Mouse (Mus musculus) heart, adult 11 months (tissue): ENCODE measurements around the gene Zfpm1.

Experiments used
- DNase-seq: peaks from one replicate; pipeline ENCODE4 v3.0.0; 2022

Zfpm1 gene

DNA sequence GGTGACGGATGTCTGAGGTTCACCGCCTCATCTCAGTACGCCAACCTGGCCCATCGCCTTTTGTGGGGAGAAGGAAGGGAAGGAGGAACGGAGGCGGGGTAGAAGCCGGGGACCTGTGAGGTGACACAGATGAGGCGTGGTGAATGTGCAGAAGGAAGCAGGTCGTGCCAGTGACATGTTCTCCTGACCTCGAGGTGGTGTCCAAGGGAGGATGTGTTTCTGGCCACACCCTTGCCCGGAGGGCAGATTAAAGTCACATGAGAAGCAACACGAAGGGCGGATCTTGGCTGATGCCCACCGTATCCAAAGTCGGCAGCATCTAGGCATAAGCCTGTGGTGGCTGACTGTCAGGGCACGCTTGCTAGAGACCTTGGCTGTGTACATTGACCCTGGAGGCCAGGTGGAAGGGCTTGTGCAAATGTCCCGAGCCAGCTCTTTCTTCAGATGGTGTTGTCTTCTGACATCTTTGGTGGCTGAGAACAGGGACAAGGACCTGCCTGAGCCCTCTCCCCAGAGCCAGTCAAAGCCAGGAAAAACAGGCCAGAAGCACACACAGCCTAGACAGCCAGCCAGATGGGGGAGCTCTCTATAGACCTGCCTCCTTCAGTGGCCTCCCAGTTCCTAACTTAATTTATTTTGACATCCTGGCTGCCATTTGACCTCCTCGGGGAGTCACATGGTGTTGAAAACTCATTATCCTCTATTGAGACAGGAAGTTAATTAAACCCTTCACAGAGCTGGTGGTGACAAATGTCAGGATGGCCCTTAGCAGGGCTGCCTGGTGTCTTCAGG is 4.5 kb upstream of the Zfpm1 start:
- peak; percentile 95 for DNase-seq

DNA sequence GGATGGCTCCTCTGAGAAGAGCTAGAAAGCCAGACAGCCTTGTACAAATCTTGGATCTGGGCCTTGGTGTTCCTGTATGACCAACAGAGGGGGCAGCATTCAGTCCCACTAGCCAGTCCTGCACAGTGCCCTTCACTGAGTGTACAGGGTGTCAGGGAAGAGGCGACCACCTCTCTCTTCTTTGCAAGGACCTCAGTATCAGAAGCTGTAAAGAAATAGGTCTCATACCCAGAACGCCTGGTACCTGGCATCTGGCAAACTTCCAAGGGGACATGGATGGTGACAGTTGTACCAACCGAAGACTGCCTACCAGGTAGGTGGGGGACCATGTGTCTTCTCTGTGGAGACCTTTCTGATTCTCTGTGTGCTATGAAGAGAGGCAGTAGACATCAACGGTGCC is 1.8 kb upstream of the Zfpm1 start:
- peak; percentile 95 for DNase-seq

DNA sequence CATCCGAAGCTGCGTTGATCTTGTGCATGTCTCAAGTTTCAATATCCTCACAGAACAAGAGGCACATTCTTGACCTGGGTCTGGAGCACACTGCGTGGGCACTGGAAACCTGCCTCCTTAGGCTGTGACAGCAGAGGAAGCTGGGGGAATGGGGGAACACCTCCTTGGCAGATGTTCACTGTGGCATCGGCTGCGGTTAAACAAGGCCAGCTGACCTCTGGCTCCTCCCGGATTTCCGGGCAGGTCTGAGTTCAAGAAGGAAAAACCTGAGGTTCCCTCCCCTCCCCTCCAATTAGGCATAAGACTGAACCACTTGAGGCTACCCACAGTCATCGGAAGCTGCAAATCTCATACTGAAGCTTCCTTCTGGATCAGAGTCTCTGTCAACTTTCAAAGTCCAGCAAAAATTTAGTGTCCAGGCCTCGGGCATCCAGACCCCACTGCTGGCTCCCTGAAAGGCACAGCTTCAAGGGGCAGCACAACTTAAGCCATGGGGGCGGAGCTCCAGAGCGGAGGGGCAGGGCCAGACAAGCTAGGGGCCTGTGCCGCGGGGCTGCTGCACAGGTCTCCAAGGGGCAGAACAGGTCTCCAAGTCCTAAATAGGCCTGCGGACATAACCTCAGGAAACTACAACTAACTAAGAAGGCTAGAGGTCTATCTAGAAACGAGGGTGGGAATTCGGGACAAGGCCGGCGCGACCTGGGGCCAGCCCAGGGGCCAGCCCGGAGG is 1.2 kb upstream of the Zfpm1 start:
- DNase-seq: no peak

DNA sequence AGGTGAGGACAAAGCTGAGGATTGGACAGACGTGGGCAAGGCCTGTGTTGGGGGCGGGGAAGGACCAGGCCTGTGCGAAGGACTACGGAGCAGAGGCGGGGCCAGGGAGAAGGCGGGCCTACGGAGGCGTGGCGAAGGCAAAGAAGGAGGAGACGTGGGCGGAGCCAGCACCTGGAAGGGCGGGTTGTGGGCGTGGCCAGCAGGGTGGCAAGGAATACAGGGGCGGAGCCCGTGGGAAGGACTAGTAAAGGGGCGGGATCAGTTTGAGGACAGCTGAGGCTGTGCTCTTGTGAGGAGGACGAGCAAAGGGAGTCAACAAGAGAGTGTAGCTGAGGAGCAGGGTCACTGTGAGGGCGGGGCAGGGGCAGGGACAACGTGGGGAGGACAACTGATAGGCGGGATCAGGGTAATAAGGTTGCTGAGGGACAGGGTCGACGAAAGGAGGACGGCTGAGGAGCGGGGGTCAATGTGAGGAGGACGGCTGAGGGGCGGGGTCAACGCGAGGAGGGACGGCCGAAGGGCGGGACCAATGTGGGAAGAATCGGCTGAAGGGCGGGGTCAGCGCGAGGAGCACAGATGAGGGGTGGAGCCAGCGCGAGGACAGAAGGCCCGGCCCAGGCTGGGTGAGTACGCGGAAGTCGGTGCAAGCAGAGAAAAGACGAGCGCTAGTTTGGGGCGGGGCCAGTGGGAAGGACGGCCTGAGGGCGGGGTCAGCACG is 465 bp upstream of the Zfpm1 start:
- DNase-seq: peak; percentile 100

DNA sequence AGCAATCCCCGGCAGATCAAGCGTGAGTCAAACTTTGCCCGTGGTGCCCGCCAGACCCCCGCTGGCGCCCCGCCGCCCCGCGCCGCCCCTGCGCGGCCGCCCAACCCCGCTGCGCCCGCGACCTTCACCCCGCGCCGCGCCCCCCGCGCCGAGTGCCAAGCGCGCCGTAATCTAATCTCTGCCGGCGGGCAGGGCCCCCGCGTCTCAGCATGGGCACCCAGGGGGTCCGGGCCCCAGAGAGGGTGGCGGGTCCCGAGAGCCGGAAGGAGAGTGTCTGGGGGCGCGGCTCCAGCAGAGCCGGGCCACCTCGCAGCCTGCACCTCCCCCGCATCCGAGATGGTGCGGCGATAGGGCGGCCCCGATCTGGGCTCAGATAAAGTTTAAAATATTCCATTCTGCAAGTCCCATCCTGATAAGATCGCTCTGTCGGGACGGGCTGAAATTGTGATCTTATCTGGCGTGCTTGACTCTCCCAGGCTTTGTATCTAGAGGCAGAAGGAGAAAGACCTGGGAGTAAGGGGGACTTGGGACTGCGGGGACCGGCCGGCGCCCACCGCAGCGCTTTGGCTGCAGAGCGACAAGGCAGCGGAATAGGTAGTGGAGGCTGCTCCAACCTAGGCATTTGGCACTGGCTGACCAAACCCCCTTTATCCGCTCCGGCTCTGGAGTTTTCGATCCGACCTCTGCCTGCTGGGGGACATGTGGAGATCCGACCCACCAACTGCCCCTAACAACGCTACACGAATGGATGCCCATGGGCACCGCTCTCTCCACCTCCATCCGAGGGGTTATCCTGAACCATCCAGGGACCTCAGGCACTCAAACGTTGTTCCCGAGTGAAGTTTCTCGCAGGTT is 787 bp downstream of the Zfpm1 start:
- peak; percentile 97 for DNase-seq

DNA sequence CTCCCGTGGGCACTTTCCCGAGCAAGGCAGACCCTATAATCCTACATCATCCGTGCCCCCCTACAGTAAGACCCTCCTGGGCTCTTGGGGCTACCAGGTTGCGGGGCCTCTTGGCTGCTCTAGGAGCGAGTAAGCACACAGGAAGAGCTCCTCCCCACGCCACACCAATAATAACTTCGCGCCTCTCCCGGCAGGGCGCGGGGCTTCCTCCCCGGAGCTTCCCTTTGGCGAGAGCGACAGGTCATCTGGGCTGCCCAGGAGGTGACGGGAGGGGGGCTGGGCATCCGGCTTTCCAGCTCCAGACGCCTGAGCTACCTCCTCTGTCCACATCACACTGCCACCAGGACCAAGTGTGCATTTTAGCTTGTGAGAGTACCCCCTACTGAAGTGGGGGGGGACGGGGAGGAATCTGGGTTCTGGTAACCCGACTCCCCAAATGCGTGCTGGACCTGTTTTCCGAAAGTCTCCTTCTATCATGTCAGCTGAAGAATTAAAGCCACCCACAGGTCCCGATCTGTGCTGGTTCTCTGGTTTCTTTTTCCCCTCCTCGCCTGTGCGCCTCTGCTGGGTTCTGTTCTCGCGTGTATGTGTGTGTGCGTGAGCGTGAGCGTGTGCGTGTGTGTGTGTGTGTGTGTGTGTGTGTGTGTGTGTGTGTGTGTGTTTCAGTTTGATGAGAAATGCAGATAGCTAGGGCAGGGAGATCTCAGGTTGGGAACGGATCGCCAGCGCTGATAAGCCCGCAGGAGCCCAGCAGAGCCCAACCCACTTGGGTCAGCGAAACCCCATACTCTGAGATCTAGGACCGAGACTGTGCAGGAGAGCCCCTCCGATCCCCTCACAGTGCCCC is 1.6 kb downstream of the Zfpm1 start:
- DNase-seq: peak; percentile 99

DNA sequence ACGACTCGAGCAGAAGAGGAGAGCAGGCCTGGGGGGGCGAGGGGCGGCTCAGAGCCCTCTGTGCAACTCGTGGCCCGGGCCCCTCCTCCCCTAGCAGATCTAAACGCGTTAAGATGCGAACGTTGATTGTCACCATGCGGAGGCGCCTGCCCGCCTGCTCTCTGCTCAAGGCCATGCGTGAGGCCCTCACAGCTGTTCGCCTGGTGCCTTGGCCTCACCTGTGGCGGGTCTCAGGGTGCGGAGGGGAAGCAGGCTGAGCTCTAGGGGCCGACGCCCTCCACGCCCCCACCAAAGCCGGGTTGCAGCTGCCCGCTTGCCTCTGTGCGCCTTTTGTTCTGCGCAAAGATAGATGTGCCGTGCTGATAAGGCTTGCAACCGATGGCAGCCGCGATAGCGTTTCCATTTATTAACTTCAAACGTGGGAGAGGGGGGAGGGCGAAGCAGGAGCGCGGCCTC is 2.3 kb downstream of the Zfpm1 start:
- peak; percentile 96 for DNase-seq

DNA sequence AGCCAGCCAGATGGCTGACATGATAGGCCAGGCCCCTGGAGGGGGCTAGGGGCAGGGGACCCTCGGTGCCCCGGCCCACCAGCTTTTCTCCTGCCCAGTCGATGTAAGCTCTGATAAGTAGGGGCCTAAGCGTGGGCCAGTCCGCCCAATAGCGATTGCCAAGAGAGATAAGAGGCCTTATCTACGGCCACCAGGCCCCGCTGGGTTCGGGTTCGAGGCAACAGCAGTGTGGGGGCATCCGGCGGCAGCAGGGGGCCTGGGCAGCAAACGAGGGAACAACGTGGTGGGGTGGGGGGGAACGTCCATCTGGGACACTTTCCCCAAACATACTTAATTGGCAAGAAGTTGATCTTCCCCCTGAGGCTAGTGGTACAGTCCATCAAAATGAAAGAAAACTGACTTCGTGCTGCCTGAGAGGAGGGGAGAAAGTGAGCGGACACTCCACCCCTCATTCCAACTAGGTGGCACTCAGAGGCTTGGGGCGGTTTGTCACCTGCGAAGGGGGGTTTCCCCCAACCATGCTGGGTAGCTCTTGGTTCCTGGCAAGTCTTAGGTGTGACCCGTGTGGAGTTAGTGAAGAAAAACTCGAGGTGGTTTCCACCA is 2.8 kb downstream of the Zfpm1 start:
- peak; percentile 95 for DNase-seq

DNA sequence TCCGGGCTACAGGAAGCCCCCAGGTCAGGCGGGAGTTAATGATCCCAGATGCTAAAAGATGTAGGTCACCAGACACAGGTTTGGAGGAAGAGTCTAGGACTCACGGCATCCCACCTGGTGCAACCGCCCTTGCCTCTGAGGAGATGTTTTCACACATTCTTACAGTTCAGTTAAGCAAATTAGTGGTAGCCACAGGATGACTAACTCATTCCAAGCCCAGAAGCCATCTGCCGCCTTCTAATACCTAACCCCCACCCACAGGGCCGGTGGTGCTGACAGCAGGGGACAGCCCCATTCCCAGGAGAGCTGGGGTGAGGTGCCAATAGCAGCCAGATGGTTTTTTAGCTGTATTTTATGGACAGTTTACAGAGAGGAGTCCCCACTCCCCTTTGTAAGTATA is 3.8 kb downstream of the Zfpm1 start:
- DNase-seq: no peak

DNA sequence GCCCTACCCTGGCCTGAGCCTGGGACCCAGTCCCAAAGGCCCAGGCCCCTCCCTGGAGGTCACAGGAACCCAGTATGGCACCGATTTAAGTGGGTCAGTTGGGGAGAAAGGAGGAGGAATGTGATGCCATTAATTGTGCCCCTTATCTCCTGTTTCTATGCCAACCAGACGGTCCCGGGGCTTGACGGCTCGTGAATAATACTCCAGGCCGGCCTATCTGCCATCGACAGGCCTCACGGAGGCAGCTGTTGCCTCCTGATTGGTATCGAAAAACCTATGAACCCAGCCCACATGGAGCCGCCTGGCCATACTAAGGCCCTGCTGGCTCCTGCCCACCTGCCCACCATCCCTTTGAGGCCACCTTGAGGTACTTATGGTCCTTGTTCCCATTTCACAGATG is 5.0 kb downstream of the Zfpm1 start:
- DNase-seq: no peak

DNA sequence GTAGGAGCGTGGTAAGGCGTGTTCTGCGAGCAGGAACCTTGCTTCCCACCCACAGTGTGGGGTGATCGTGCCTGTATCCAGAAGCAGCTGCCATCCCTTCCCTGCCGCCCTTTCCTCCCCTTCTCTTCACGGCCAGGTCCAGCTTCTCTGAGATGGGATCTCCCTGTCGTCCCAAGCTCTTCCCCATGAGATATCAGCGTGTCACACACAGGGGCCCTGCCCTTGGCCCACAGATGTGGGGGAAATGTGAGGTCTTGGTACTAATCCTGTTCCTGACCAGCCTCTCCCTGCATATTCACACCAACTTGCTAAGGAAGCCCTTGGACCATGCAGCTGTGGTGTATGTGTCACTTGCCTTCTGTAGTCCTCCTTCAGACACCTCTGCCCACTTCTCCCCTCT is 5.8 kb downstream of the Zfpm1 start:
- no peak for DNase-seq

DNA sequence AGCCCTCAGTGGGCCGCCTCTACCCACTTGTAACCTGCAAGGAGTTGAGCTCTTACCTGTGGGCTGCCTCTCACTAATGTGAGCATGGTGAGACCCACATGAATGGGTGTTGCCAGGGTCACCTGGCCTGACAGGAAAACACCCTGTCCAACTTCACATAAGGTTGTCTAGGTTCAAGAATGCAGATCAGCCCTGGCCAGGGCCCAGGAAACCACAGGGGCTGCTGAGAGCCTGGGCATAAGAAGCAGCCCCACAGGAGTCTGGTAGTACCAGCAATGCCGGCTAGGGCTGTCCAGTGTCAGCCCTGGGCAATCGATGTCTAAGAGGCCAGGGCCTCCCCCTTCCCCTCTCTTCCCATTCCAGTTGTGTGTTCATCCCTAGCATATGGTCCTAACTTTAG is 6.4 kb downstream of the Zfpm1 start:
- DNase-seq: no peak

DNA sequence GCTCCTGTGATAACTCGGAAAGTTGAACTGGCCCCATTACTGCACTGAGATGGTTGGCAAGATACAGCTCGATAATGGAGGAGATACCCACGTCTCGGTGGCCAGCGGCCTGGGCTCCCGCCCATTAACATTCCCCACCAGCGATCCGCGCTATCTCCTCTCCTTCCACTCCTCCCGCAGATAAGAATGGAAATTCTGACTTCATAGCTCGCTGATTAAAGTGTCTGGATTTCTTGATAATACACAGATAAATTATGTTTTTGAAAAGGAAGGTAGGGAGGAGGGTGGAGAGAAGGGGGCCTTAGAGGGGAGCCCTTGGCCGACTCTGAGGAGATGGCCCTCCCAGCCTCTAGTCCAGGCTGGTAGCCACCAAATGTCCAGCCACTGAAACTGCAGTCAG is 9.1 kb downstream of the Zfpm1 start:
- no peak for DNase-seq

DNA sequence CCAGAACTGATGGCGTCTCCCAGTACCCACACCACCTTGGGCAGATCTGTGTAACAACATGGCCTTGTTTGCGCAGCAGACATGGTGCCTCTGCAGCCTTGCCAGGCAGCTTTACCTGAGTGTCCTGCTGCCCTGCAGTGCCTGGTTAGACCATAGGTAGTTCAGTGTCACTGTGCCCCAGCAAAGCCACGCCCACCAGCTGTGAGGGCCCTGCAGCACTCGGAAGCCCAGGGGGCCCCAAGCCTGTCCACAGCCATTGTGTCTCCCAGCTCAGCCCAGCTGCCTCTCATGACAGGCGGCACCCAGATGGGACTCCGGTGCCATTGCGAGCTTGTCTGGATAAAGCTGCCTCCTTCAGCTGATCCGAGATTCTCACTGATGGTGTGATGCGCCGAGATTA is 9.6 kb downstream of the Zfpm1 start:
- DNase-seq: no peak

DNA sequence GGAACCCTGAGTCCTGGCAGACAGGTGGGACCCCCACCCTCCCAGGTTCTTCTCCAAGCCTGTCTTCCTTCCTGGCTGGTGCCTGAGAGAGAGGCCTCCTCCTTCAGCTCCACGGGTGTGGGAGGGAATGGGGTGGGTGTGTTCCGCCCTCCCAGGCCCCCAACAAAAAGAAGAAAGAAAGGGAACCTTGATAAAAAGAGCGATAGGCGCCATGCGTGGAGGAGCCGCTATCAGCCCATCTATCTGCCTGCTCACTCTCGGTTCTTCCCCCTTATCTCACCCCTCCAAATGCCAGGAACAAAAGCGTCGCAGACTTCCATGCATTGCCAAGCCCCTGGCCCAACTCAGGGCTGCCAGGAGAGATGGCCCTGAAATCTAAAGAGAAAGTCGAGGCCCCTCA is 11.5 kb downstream of the Zfpm1 start:
- no peak for DNase-seq

DNA sequence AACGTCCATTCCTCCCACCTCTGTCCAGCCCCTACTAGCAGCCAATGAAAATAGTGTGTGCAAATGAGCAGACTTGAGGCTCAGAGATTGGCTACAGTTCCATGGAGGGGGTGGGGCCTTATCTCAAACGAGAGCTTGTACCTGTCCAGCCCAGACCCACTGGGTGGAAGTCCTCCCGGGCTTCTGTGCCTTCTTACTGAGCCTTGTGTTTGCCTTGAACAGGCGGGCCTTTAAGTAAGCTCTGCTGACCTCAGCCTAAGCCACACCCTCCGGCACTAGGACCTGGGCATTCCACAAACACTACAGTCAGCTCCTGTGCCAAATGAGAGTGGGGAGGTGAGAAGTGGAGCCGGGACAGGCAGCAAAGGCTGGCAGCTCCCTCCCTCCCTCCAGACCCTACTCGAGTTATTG is 12.3 kb downstream of the Zfpm1 start:
- DNase-seq: peak; percentile 96

DNA sequence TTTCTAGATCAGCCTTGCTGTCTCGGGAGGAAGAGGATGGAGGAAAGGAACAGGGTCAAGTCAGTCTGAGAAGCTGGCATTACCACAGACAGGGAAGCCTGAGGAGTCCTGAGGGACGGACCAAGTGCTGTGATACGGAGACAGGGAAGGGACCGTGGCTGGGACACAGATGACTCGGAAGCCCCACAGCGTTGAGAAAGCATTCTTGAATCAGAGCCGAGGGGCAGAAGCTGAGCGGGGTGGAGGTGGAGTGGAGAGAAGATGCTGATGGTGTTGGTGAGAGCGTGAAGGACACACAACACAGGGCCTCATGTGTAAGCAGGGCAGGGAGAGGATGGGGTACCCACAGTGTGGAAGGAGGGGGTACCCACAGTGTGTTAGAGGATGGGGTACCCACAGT is 13.4 kb downstream of the Zfpm1 start:
- DNase-seq: no peak

DNA sequence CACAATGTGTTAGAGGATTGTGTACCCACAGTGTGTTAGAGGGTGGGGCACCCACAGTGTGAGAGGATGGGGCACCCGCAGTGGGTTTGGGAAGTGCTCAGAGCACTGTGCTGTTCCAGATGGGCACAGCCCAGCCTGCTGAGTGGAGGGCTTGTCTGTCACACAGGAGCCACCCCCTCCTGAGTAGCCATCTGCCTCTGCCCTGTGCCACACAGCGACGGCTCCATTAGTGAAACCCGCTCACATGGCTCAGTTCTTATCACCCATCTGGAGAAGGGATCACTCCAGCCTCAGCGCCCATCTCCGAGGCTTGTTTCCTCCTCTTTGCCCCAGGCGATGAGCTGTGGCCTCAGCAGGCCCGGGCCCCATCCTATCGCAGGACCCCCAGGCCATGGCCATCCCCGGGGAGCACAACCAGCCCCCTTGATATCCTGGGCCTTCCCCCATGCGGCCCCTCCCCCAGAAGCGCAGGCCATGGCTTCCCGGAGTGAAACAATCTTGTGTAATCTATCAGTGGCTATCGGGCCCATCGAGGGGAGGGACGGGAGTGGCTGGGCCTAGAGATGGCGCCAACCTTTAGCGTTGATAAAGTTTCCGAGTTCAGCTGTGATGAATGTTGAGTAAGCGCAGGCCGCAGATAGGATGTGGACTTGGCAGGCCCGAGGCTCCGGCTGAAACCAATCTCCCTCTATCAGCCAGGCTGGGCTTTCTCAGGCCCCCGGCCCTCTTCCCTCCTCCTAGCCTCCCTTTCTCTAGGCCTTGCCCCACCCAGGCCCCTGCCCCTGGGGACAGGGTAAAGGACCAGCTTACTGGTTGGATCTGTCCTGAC is 14.4 kb downstream of the Zfpm1 start:
- DNase-seq: peak; percentile 96

DNA sequence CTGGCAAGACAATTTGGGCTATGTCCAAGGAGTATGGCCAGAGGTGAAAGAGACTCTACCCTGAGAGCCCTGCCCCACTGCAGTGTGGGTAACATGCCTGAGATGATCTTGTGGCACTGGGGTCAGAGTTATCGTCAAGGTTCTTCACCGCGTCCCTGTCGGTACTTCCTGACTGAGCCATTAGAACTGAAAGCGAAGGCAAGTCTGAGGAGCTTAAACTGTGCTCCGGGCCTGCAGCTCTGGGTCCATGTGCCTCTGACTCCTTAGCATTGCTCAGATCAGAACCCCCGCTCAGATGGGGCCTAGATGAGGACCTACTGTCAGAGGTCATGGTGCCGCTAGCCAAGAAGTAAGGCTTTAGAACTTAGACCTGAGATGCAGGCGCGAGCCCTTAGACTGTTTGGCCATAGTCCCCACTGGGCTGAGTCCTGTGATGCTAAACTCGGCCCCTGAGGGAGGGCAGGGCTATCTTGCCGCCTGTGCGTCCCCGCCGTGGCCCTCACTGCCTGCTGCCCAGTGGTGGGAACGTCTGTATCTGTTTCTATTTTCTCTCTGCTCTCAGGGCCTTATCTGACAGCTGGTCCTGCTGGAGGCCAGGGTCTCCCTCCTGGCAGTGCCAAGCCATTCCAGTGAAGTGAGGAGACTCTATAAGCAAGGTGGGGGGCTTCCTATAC is 17.8 kb downstream of the Zfpm1 start:
- no peak for DNase-seq

DNA sequence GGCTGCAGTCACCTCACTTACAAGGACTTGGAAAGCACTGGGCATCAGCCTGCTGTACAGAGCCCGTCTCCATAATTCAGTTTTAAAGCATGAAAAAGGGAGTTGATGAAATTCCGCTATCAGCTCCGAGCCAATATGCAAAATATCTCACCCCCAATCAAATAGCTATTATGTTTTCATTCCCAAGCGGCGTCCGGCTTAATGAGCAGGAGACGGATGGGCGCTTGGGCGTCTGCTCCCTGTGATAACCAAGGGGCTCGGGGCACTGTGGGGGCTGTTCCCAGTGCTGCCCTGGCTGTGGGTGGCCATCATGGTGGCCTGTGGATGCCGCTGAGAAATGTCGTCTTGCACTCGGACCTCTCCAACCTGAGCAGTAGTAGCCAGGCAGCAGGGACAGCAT is 19.1 kb downstream of the Zfpm1 start:
- no peak for DNase-seq
